Mouse (Mus musculus) hindbrain, embryonic 15.5 days (tissue): ENCODE measurements around the gene Mmp27. TPM values are rescaled to one million over a fixed set of nuclear protein-coding genes. Genes with fewer than 3 reads are reported as not detected.
A peak's percentile ranks its signal among the peaks of the same experiment; 100 is the strongest.

ENCODE experiments used
- ATAC-seq: fragments of 200-750 bp; cut with Nextera tagmentation; 2 replicates; pipeline ENCODE4 v1.8.0; 2017; ENCODE audit warnings: low read depth, moderate number of reproducible peaks, moderate TSS enrichment; ENCODE audit not compliant: low FRiP score
- H3K27ac ChIP-seq: fragments of 300-500 bp; sonication (generic); replicated peaks from 2 replicates; pipeline ENCODE4 v1.5.1; 2015; ENCODE audit warnings: mild to moderate bottlenecking, inconsistent platforms
- H3K27me3 ChIP-seq: fragments of 300-500 bp; sonication (generic); 2 replicates; pipeline ENCODE4 v1.6.1; 2015; ENCODE audit warnings: control low read depth, inconsistent platforms
- H3K36me3 ChIP-seq: fragments of 300-500 bp; sonication (generic); 2 replicates; pipeline ENCODE4 v1.6.1; 2015; ENCODE audit warnings: control low read depth, inconsistent platforms
- H3K4me1 ChIP-seq: fragments of 300-500 bp; sonication (generic); replicated peaks from 2 replicates; pipeline ENCODE4 v1.6.1; 2015; ENCODE audit warnings: control low read depth, inconsistent platforms
- H3K4me2 ChIP-seq: fragments of 300-500 bp; sonication (generic); 2 replicates; pipeline ENCODE4 v1.6.1; 2015; ENCODE audit warnings: moderate library complexity, mild to moderate bottlenecking, inconsistent platforms
- H3K4me3 ChIP-seq: fragments of 300-500 bp; sonication (generic); 2 replicates; pipeline ENCODE4 v1.5.1; 2015; ENCODE audit warnings: mild to moderate bottlenecking, inconsistent platforms
- H3K9ac ChIP-seq: fragments of 300-500 bp; sonication (generic); 2 replicates; pipeline ENCODE4 v1.6.1; 2015; ENCODE audit warnings: inconsistent platforms
- H3K9me3 ChIP-seq: fragments of 300-500 bp; sonication (generic); 2 replicates; pipeline ENCODE4 v1.6.1; 2016; ENCODE audit warnings: control low read depth, inconsistent platforms
- WGBS: fragments of 180-500 bp; shearing (Covaris S2); methylation state at CpG from one replicate; pipeline ENCODE4 v1.1.7; 2015; 5-methylcytosine and 5-hydroxymethylcytosine counted together
- polyA plus RNA-seq: library from polyadenylated mRNA; unstranded; fragments of >200 nt; fragmentation: Nextera tagmentation; extraction: Ambion mirVana; gene quantifications from 2 replicates; pipeline ENCODE4 v1.2.1, GENCODE M21; 2015

Gene Mmp27
- polyA plus RNA-seq, 1 experiment from 2014 or later = not detected

GRCm38 (mm10) chr9:7567923-7568322, 3.3 kb upstream of the Mmp27 start:
- H3K9me3 ChIP-seq = no peaks in the 10 kb centered on the region
- no peaks in the 10 kb centered on the region for H3K27me3 ChIP-seq
- H3K27ac ChIP-seq = no peak overlapping the region
- no peak overlapping the region for H3K4me3 ChIP-seq
- no peaks in the 10 kb centered on the region for H3K36me3 ChIP-seq
- WGBS = 73% methylated on average over 2 of the region's 2 CpGs
- no peaks in the 10 kb centered on the region for H3K4me1 ChIP-seq
- no peak overlapping the region for H3K4me2 ChIP-seq
- ATAC-seq = no peak
- no peak overlapping the region for H3K9ac ChIP-seq

GRCm38 (mm10) chr9:7570485-7570884, 711 bp upstream of the Mmp27 start:
- Histone ChIP-seq H3K4me3 (no peak overlapping the region), H3K4me2 (no peak overlapping the region), H3K27ac (no peak overlapping the region), H3K27me3 (no peaks in the 10 kb centered on the region), H3K9me3 (no peaks in the 10 kb centered on the region), H3K4me1 (no peaks in the 10 kb centered on the region), H3K36me3 (no peaks in the 10 kb centered on the region), H3K9ac (no peak overlapping the region)
- ATAC-seq = no peak
- WGBS = 93% methylated on average over 1 of the region's 1 CpGs

- WGBS = 91% methylated on average over 7 of the region's 7 CpGs
- H3K27ac ChIP-seq = no peak overlapping the region
- H3K4me3 ChIP-seq = no peak overlapping the region
- H3K4me2 ChIP-seq = no peak overlapping the region
- H3K9ac ChIP-seq = no peak overlapping the region
- H3K27me3 ChIP-seq = no peaks in the 10 kb centered on the region
- ATAC-seq = no peak
- no peaks in the 10 kb centered on the region for H3K36me3 ChIP-seq
- H3K9me3 ChIP-seq = no peaks in the 10 kb centered on the region
- no peaks in the 10 kb centered on the region for H3K4me1 ChIP-seq
These were observed 992 bp downstream of the Mmp27 start for GRCm38 (mm10) chr9:7572188-7572587.

- no peak overlapping the region for H3K4me2 ChIP-seq
- no peak for ATAC-seq
- 76% methylated on average over 2 of the region's 2 CpGs for WGBS
These were observed 1.6 kb downstream of the Mmp27 start for GRCm38 (mm10) chr9:7572663-7573308.

GRCm38 (mm10) chr9:7575526-7575925, 4.3 kb downstream of the Mmp27 start:
- Histone ChIP-seq H3K4me1 (no peaks in the 10 kb centered on the region), H3K9me3 (no peaks in the 10 kb centered on the region), H3K4me3 (no peak overlapping the region), H3K4me2 (no peak overlapping the region), H3K27ac (no peak overlapping the region), H3K36me3 (no peaks in the 10 kb centered on the region), H3K27me3 (no peaks in the 10 kb centered on the region), H3K9ac (no peak overlapping the region)
- 72% methylated on average over 3 of the region's 3 CpGs for WGBS
- no peak for ATAC-seq

More at GRCm38 (mm10) chr9:7572663-7573308, 1.6 kb downstream of the Mmp27 start:
- no peaks in the 10 kb centered on the region for H3K27me3 ChIP-seq
- no peak overlapping the region for H3K4me3 ChIP-seq
- H3K9me3 ChIP-seq = no peaks in the 10 kb centered on the region
- H3K4me1 ChIP-seq = no peaks in the 10 kb centered on the region
- H3K36me3 ChIP-seq = no peaks in the 10 kb centered on the region
- H3K27ac ChIP-seq = no peak overlapping the region
- no peak overlapping the region for H3K9ac ChIP-seq

GRCm38 (mm10) chr9:7577371-7577770, 6.2 kb downstream of the Mmp27 start:
- no peak overlapping the region for H3K4me2 ChIP-seq
- H3K27me3 ChIP-seq = no peaks in the 10 kb centered on the region
- 92% methylated on average over 2 of the region's 2 CpGs for WGBS
- H3K4me1 ChIP-seq = no peaks in the 10 kb centered on the region
- H3K9me3 ChIP-seq = no peaks in the 10 kb centered on the region
- H3K9ac ChIP-seq = no peak overlapping the region
- ATAC-seq = no peak
- H3K36me3 ChIP-seq = no peaks in the 10 kb centered on the region
- H3K4me3 ChIP-seq = no peak overlapping the region
- H3K27ac ChIP-seq = no peak overlapping the region

GRCm38 (mm10) chr9:7590063-7590462, 18.9 kb downstream of the Mmp27 start:
- Histone ChIP-seq H3K4me1 (no peaks in the 10 kb centered on the region), H3K9ac (no peak overlapping the region), H3K9me3 (no peaks in the 10 kb centered on the region), H3K27me3 (no peaks in the 10 kb centered on the region), H3K36me3 (no peaks in the 10 kb centered on the region), H3K4me3 (no peak overlapping the region), H3K4me2 (no peak overlapping the region), H3K27ac (no peak overlapping the region)
- WGBS = 81% methylated on average over 8 of the region's 8 CpGs
- no peak for ATAC-seq

GRCm38 (mm10) chr9:7593272-7593812, 22.1 kb downstream of the Mmp27 start:
- H3K4me1 ChIP-seq = no peaks in the 10 kb centered on the region
- WGBS = 92% methylated on average over 3 of the region's 3 CpGs

GRCm38 (mm10) chr9:7594816-7595540, 23.8 kb downstream of the Mmp27 start:
- H3K9me3 ChIP-seq = no peaks in the 10 kb centered on the region
- no peak overlapping the region for H3K27ac ChIP-seq
- no peaks in the 10 kb centered on the region for H3K4me1 ChIP-seq
- H3K4me2 ChIP-seq = peak overlapping the region; percentile 51
- 13% methylated on average over 6 of the region's 6 CpGs for whole genome bisulfite sequencing
- peak overlapping the region; percentile 32; the same call in 1 of the 2 replicates for H3K9ac ChIP-seq
- H3K36me3 ChIP-seq = no peaks in the 10 kb centered on the region
- peak overlapping the region; percentile 33 for H3K4me3 ChIP-seq
- peak; percentile 99 for ATAC-seq
- H3K27me3 ChIP-seq = no peaks in the 10 kb centered on the region

More at GRCm38 (mm10) chr9:7593272-7593812, 22.1 kb downstream of the Mmp27 start:
- no peak for ATAC-seq
- H3K36me3 ChIP-seq = no peaks in the 10 kb centered on the region
- no peak overlapping the region for H3K9ac ChIP-seq
- H3K4me2 ChIP-seq = no peak overlapping the region
- no peak overlapping the region for H3K27ac ChIP-seq
- H3K4me3 ChIP-seq = no peak overlapping the region
- H3K27me3 ChIP-seq = no peaks in the 10 kb centered on the region
- H3K9me3 ChIP-seq = no peaks in the 10 kb centered on the region

GRCm38 (mm10) chr9:7602982-7603742, 32.0 kb downstream of the Mmp27 start:
- Histone ChIP-seq H3K27ac (no peak overlapping the region), H3K36me3 (no peaks in the 10 kb centered on the region), H3K9me3 (no peaks in the 10 kb centered on the region), H3K4me2 (no peak overlapping the region), H3K27me3 (no peaks in the 10 kb centered on the region), H3K9ac (no peak overlapping the region), H3K4me3 (no peak overlapping the region), H3K4me1 (no peaks in the 10 kb centered on the region)
- peak; percentile 54; the same call in 1 of the 2 replicates for ATAC-seq
- WGBS = 8% methylated on average over 3 of the region's 3 CpGs

GRCm38 (mm10) chr9:7604005-7604404, 32.8 kb downstream of the Mmp27 start:
- Histone ChIP-seq H3K4me3 (no peak overlapping the region), H3K4me2 (no peak overlapping the region), H3K9me3 (no peaks in the 10 kb centered on the region), H3K9ac (no peak overlapping the region), H3K4me1 (no peaks in the 10 kb centered on the region), H3K27me3 (no peaks in the 10 kb centered on the region), H3K36me3 (no peaks in the 10 kb centered on the region), H3K27ac (no peak overlapping the region)
- WGBS = 69% methylated on average over 6 of the region's 6 CpGs
- ATAC-seq = no peak

- no peaks in the 10 kb centered on the region for H3K36me3 ChIP-seq
- WGBS = 90% methylated on average over 12 of the region's 12 CpGs
These were observed 34.4 kb downstream of the Mmp27 start for GRCm38 (mm10) chr9:7605638-7606037.

More at GRCm38 (mm10) chr9:7605638-7606037, 34.4 kb downstream of the Mmp27 start:
- Histone ChIP-seq H3K4me2 (no peak overlapping the region), H3K27me3 (no peaks in the 10 kb centered on the region), H3K4me3 (no peak overlapping the region), H3K4me1 (no peaks in the 10 kb centered on the region), H3K27ac (no peak overlapping the region), H3K9ac (no peak overlapping the region), H3K9me3 (no peaks in the 10 kb centered on the region)
- no peak for ATAC-seq
